Mouse (Mus musculus) frontal cortex, postnatal 14 days (tissue): Measurements from ENCODE around the gene Mrps11.

ENCODE experiments used
- DNase-seq, 2 experiments: peaks; one replicate each; pipeline ENCODE4 v3.0.0; 2022; ENCODE audit warnings: low spot score in 2 of 2

Gene Mrps11

GRCm38 (mm10) chr7:78782639-78783581 is at the start of gene Mrps11, which contains the start of gene Mrpl46:
Mrps11 (plus strand) TSS chr7:78783119.
Mrpl46 (minus strand) TSS chr7:78783531.
- DNase-seq = peak; percentile 72 to 83

- DNase-seq = no peak
Measured at GRCm38 (mm10) chr7:78737196-78737595, 45.7 kb upstream of the Mrps11 start.

- DNase-seq = no peak
Measured at GRCm38 (mm10) chr7:78737614-78738210, 45.2 kb upstream of the Mrps11 start, which contains the start of gene Ntrk3. Ntrk3 (minus strand) TSS chr7:78738012.

DNA sequence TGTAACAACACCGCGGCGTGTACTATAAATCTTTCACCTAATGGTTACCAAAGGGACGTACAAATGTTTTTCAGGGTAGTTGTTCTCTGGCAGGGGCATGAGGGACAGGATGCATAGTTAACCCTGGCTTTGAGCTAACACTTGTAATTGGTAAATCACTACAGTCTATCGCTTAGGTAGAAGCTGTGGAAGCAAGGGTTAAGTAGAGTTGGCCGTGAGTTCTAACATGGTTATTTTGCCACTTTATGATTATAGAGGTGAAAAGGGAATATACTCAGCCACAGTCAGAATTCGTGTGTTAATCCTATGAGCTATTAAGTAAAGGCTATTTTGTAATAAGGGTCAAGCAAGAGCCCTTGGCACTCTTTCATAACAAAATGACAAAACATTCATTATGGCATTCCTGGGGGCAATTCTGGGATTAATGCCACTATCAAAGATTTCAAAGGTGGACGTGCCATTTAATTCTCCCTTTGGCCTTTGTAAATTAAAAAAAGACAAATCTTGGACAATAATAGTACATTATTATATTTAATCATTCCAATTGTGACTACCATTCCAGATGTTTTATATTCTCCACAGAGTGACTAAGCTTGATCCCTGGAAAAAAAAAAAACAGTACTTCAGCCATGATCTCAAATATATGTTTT is 43.4 kb upstream of the Mrps11 start:
- DNase-seq = no peak

GRCm38 (mm10) chr7:78743731-78744385 is 39.1 kb upstream of the Mrps11 start:
- DNase-seq = no peak

- DNase-seq = no peak
Measured at GRCm38 (mm10) chr7:78752961-78753360, 30.0 kb upstream of the Mrps11 start.

- DNase-seq = no peak
Measured at GRCm38 (mm10) chr7:78753752-78754457, 29.0 kb upstream of the Mrps11 start.

GRCm38 (mm10) chr7:78754458-78755000 is 28.4 kb upstream of the Mrps11 start:
- no peak for DNase-seq

GRCm38 (mm10) chr7:78763801-78764200 is 19.1 kb upstream of the Mrps11 start:
- no peak for DNase-seq

GRCm38 (mm10) chr7:78765215-78765631 is 17.7 kb upstream of the Mrps11 start:
- DNase-seq = no peak

DNA sequence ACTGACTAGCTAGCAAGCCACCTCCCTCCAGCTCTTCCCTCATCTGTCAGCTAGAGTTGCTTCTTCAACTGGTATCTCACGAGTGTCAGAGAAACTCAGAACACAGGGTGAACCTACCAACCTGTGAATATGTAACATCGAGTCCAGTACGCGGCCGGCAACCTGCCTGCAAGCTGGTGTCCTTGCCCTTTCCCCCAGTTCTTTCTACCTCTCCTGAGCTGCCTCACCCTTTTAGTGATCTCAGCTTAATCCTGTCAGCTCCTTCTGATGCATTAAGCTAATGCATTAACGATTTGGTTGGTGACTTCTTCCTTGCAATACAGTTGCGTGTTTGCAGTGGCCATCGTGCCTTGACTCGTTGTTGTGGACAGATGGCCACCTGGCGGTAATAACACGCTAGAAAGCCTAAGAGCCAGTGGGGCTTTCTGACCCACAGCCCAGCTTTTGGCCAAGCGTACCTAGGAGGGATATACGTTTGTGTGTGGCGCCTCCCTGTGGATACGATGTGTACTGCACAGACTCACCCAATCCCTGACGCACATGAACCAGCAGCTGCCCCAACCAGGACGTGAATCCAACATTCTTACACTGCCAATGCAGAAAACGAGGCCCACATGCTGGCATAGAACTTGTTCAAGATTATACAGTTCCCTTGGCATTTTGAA is 16.8 kb upstream of the Mrps11 start:
- DNase-seq = peak; percentile 82 to 90

DNA sequence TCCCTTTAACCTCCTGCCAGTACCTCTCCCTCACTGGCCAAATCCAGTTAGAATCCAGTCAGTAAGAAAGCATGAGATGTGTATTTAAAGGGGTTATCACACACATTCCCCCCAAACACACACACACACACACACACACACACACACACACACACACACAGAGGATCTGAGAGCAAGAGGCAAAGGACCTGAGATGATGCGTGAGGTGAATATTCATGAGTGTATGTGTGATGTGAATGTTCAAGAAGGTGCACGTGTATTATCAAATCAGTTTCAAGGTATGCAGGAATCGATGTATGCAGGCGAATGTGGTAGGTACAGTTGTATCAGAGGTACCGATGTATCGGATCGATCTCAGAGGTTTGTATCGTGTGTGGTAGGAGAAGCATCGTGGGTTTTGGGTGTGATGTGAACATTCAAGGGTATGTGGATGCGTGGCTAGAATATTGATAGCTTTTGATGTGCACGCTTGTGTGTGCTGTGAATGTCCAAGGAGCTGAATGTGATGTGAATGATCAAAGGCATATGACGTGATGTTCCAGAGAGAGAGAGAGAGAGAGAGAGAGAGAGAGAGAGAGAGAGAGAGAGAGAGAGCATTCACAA is 14.9 kb upstream of the Mrps11 start:
- no peak for DNase-seq

DNA sequence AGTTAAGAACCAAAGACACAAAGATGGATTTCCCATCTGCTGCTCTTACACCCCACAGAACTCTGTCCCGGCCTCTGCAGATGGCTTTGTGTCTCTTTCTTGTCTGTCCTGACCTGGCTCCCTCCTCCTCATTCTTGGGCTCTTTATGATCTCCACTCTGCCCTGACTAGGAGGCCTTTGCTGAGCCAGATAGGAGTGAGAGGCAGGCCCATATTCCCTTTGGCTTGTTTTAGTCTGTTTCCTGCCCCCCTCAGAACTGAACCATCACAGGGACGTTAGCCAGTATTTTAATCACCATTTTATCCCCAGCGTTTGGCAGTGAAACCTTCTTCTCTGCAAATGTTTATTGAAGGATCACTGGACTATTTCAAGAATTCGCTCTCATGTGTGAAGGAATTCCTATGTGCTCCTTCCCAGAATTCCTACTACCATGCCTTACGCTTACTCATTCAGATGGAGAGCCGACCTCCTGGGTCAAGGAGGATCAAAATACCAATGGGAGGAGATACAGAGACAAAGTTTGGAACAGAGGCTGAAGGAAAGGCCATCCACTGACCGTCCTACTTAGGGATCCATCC is 13.8 kb upstream of the Mrps11 start:
- no peak for DNase-seq

DNA sequence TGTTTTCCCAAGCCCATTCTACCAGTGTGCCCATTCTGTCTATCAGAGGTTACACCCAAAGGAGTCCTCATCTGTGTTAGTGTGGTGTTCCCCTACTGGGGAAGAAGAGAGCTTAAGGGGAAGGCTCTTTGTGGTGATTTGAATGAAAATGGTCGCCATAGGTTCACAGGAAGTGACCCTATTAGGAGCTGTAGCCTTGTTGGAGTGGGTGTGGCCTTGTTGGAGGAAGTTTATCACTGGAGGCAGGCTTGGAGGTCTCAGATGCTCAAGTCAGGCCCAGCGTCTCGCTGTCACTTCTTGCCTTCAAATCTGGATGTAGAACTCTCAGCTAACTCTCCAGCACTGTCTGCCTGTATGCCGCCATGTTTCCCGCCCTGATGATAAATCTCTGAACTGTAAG is 12.0 kb upstream of the Mrps11 start:
- no peak for DNase-seq

GRCm38 (mm10) chr7:78778741-78779140 is 4.2 kb upstream of the Mrps11 start:
- no peak for DNase-seq

- no peak for DNase-seq
Measured at GRCm38 (mm10) chr7:78785906-78786305, 3.0 kb downstream of the Mrps11 start.

DNA sequence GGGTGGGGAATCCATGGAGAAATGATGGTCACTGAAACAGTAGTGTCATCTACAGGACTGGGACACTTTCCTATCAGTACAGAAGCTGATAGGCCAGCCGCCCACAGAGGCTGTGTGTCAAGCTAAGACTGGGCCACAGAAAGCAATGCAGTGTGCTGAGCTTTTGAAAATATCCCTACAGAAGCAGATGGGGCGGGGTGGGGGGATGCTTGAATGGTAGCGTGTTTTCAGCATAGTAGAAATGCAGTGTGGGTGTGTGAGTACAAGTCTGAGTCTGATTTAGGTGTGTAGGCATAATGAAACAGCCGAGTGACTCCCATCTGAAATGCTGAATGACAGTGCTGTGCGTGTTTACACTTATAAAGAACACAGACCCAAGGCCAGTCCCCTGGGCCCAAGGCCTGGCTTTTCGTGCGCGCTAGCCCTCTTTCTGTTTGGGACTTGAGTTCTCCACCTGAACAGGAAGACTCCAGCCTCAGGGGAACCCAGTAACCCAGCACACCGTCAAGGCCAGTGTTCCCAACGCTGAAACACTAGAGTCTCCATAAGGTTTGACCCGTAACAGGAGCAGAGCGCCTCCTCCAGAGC is 5.0 kb downstream of the Mrps11 start:
- no peak for DNase-seq

GRCm38 (mm10) chr7:78791359-78792222 is 8.7 kb downstream of the Mrps11 start:
- DNase-seq = peak in 1 of 2 experiments; percentile 38
